Mouse (Mus musculus): ENCODE measurements around the gene Podxl2. TPM values are rescaled to one million over a fixed set of nuclear protein-coding genes. Genes with fewer than 3 reads are reported as not detected.

Gene Podxl2
- polyA plus RNA-seq (2012; rRNA removed) = 19.6 and 27.1 TPM in 2 replicates

GRCm38 (mm10) chr6:88874868-88875508, at the start of gene Podxl2:
Podxl2 (minus strand) TSS chr6:88875044.

GRCm38 (mm10) chr6:88901947-88902820, 27.3 kb upstream of the Podxl2 start, which contains the start of gene Tpra1:
Tpra1 (plus strand) TSS chr6:88902251.

GRCm38 (mm10) chr6:88898534-88899048, 23.7 kb upstream of the Podxl2 start, which contains the start of gene Mcm2:
Mcm2 (minus strand) TSS chr6:88898780.

GRCm38 (mm10) chr6:88841781-88842689, 32.8 kb downstream of the Podxl2 start, which contains the start of gene Abtb1:
Abtb1 (minus strand) TSS chr6:88841984.

Other genes with a start within 250 kb of the Podxl2 start
- 0.12 and 0.31 TPM in 2 replicates for gene Kbtbd12, start 237.1 kb downstream of the Podxl2 start, polyA plus RNA-seq (2012; rRNA removed)
- 68.3 and 86.1 TPM in 2 replicates for gene Mgll, start 150.6 kb downstream of the Podxl2 start, polyA plus RNA-seq (2012; rRNA removed)
- 69.8 and 104 TPM in 2 replicates for gene Abtb1, start 33.1 kb downstream of the Podxl2 start, polyA plus RNA-seq (2012; rRNA removed)
- gene Mcm2, start 23.7 kb upstream of the Podxl2 start, polyA plus RNA-seq (2012; rRNA removed) = 22.2 and 27.1 TPM in 2 replicates
- 163 and 189 TPM in 2 replicates for gene Tpra1, start 27.2 kb upstream of the Podxl2 start, polyA plus RNA-seq (2012; rRNA removed)

Data from colon, adult 2 months (tissue).